10 mouse cellular contexts compared by ENCODE assay signal in genomic region chr3:104616155-104616554, GRCm38 (mm10). TPM values are rescaled to one million over a fixed set of nuclear protein-coding genes. Genes with fewer than 3 reads are reported as not detected.
DNase-seq lines count a peak whose midpoint lies in the region; ATAC-seq and TF ChIP-seq lines count a peak whose summit lies in the region.
"Had no signal": no experiment of that assay in that cellular context is flagged by ENCODE, and none has a peak within 500 bp of the region (broad histone marks: within the 10 kb centered on the region; RNA-seq: fewer than 3 reads in every experiment).

No protein-coding gene starts in this region.

- ATAC-seq in heart, embryonic 13.5 days (ENCODE audit: extremely low read depth, insufficient number of reproducible peaks, low FRiP score, low TSS enrichment), result no peak
- no peak for ATAC-seq in embryonic facial prominence, embryonic 15.5 days (ENCODE audit: insufficient number of reproducible peaks, low FRiP score, low TSS enrichment, low read depth)
- ATAC-seq in liver, postnatal 0 days, result no peak

- H3K27me3 ChIP-seq in heart, embryonic 13.5 days (replicated peaks), result no peaks in the 10 kb centered on the region
- no peaks in the 10 kb centered on the region for H3K27me3 ChIP-seq in embryonic facial prominence, embryonic 15.5 days
- no peaks in the 10 kb centered on the region for H3K27me3 ChIP-seq in myocyte (ENCODE audit: control insufficient read depth, insufficient read depth, insufficient read length)
- H3K27me3 ChIP-seq in liver, postnatal 0 days (ENCODE audit: insufficient read depth, low read length), result no peaks in the 10 kb centered on the region
- H3K27me3 ChIP-seq: limb, embryonic 13.5 days had no signal

- intact Hi-C loops in heart, postnatal 14 days (cut with DNase I), result no loop called here

- no peaks in the 10 kb centered on the region for H3K36me3 ChIP-seq in heart, embryonic 13.5 days
- H3K36me3 ChIP-seq in embryonic facial prominence, embryonic 15.5 days, result no peaks in the 10 kb centered on the region
- H3K36me3 ChIP-seq in myocyte (ENCODE audit: control insufficient read depth, insufficient read depth), result no peaks in the 10 kb centered on the region
- no peaks in the 10 kb centered on the region for H3K36me3 ChIP-seq in liver, postnatal 0 days (replicated peaks; ENCODE audit: insufficient read depth, low read length)
- H3K36me3 ChIP-seq: G1E; limb, embryonic 13.5 days had no signal

- peaks cover 27% of the 10 kb centered on the region for H3K4me1 ChIP-seq in heart, embryonic 13.5 days
- H3K4me1 ChIP-seq in embryonic facial prominence, embryonic 15.5 days, result 0 out of 2 replicates have a peak, but pooled peaks cover 10% of the 10 kb centered on the region
- 0 out of 2 replicates have a peak, but pooled peaks cover 6% of the 10 kb centered on the region for H3K4me1 ChIP-seq in liver, postnatal 0 days (ENCODE audit: insufficient read depth)

- peak overlapping the region; percentile 26; the same call in 1 of the 2 replicates for H3K9ac ChIP-seq in heart, embryonic 13.5 days
- no peak overlapping the region for H3K9ac ChIP-seq in embryonic facial prominence, embryonic 15.5 days
- H3K9ac ChIP-seq in liver, postnatal 0 days (replicated peaks), result no peak overlapping the region
- H3K9ac ChIP-seq: limb, embryonic 13.5 days had no signal

- no peak overlapping the region for H3K4me3 ChIP-seq in heart, embryonic 13.5 days
- H3K4me3 ChIP-seq in embryonic facial prominence, embryonic 15.5 days (replicated peaks), result no peak overlapping the region
- no peak overlapping the region for H3K4me3 ChIP-seq in myocyte
- H3K4me3 ChIP-seq in liver, postnatal 0 days (ENCODE audit: low read depth, low read length), result no peak overlapping the region
- H3K4me3 ChIP-seq: limb, embryonic 13.5 days had no signal

- peak; percentile 49 for TF ChIP-seq POLR2A in myocyte (IDR thresholded peaks at IDR 0.05; ENCODE audit: insufficient read length, low read depth)

- no peak overlapping the region for H3K4me2 ChIP-seq in heart, embryonic 13.5 days
- H3K4me2 ChIP-seq in embryonic facial prominence, embryonic 15.5 days (replicated peaks), result 0 out of 2 replicates have a peak overlapping the region, but pooled peaks have one; percentile 8
- peak overlapping the region; percentile 74 for H3K4me2 ChIP-seq in myocyte (ENCODE audit: low read depth)
- no peak overlapping the region for H3K4me2 ChIP-seq in liver, postnatal 0 days (ENCODE audit: low read depth, low read length)
- H3K4me2 ChIP-seq: limb, embryonic 13.5 days had no signal

- no peak for TF ChIP-seq EP300 in liver, postnatal 0 days (IDR thresholded peaks at IDR 0.05; ENCODE audit: low read depth)

- 51% methylated on average over 8 of the region's 8 CpGs for WGBS in heart, embryonic 13.5 days
- 18% methylated on average over 8 of the region's 8 CpGs for WGBS in embryonic facial prominence, embryonic 15.5 days
- WGBS in liver, postnatal 0 days (ENCODE audit: insufficient replicate concordance), result 61% methylated on average over 8 of the region's 8 CpGs

- no peaks in the 10 kb centered on the region for H3K79me2 ChIP-seq in myocyte (ENCODE audit: control insufficient read depth, insufficient read depth)

- no peak overlapping the region for H3K27ac ChIP-seq in heart, embryonic 13.5 days (replicated peaks)
- H3K27ac ChIP-seq in embryonic facial prominence, embryonic 15.5 days (replicated peaks), result no peak overlapping the region
- H3K27ac ChIP-seq in liver, postnatal 0 days (ENCODE audit: low read depth), result no peak overlapping the region
- H3K27ac ChIP-seq: limb, embryonic 13.5 days had no signal

- no peaks in the 10 kb centered on the region for H3K9me3 ChIP-seq in heart, embryonic 13.5 days
- no peaks in the 10 kb centered on the region for H3K9me3 ChIP-seq in embryonic facial prominence, embryonic 15.5 days (replicated peaks)
- H3K9me3 ChIP-seq in liver, postnatal 0 days (ENCODE audit: low read length), result no peaks in the 10 kb centered on the region
- H3K9me3 ChIP-seq: G1E; limb, embryonic 13.5 days had no signal

- H3ac ChIP-seq in myocyte (ENCODE audit: control insufficient read depth, insufficient read length), result no peak overlapping the region

- TF ChIP-seq CTCF in liver, postnatal 0 days (IDR thresholded peaks at IDR 0.05; ENCODE audit: low read depth), result no peak

- no peak for DNase-seq in heart, postnatal 14 days
- peak; percentile 80 for DNase-seq in CD4-positive helper T cell, adult 2 months (ENCODE audit: low read depth, low spot score)
- no peak for DNase-seq in liver, postnatal 0 days
- DNase-seq in embryo, embryonic 10 days (ENCODE audit: low spot score), result no peak
- DNase-seq in kidney, adult 8-10 months, result no peak

TF ChIP-seq in myocyte, 11 proteins besides CTCF, POLR2A, EP300 and RAD21:
- TF ChIP-seq MYOD1 (IDR thresholded peaks at IDR 0.05; ENCODE audit: control insufficient read depth in 1 of 3, insufficient read length in 2 of 3, low read depth in 2 of 3) (peak in 1 of 3 experiments; percentile 11), SRF (IDR thresholded peaks at IDR 0.05; ENCODE audit: control insufficient read depth, insufficient read length, low read depth) (no peak), TCF12 (IDR thresholded peaks at IDR 0.05; ENCODE audit: insufficient read depth, poor library complexity, severe bottlenecking) (no peak), CEBPB (IDR thresholded peaks at IDR 0.05; ENCODE audit: insufficient read depth, poor library complexity, severe bottlenecking) (peak; percentile 64; the same call in 1 of the 2 replicates), MAX (IDR thresholded peaks at IDR 0.05; ENCODE audit: low read depth) (no peak), MYOG (IDR thresholded peaks at IDR 0.05; ENCODE audit: control insufficient read depth in 1 of 3, insufficient read depth in 1 of 3, insufficient read length in 2 of 3, low read depth in 2 of 3) (no peak), E2F4 (IDR thresholded peaks at IDR 0.05; ENCODE audit: insufficient read depth) (no peak), USF1 (IDR thresholded peaks at IDR 0.05; ENCODE audit: low read depth) (peak; percentile 54), REST (IDR thresholded peaks at IDR 0.05; ENCODE audit: insufficient read depth, insufficient read length) (no peak), POLR2AphosphoS2 (IDR thresholded peaks at IDR 0.05; ENCODE audit: insufficient read length, low read depth) (peak; percentile 48), TCF3 (IDR thresholded peaks at IDR 0.05; ENCODE audit: insufficient read length, low read depth) (no peak)

RNA-seq across cellular contexts. Expression of gene Slc16a1, which starts 22.3 kb away (rescaled TPM):
- 65.4 and 70.4 TPM in 2 replicates for polyA plus RNA-seq in heart, embryonic 13.5 days (2015; fragmentation: Nextera tagmentation; extraction: Ambion mirVana)
- total RNA-seq in heart, postnatal 14 days (2021), result 100 to 1,000 TPM; 153 to 157 TPM
- 29.3 and 31.0 TPM in 2 replicates for polyA plus RNA-seq in embryonic facial prominence, embryonic 15.5 days (2015; fragmentation: Nextera tagmentation; extraction: Ambion mirVana)
- polyA plus RNA-seq in myocyte (2012; fragmentation: generic; extraction: Trizol), result 24.7 TPM
- 62.7 and 69.6 TPM in 2 replicates for polyA plus RNA-seq in liver, postnatal 0 days (2015; fragmentation: Nextera tagmentation; extraction: Ambion mirVana)

Comparison
In these comparisons a context has a peak if more than half of its experiments do, and no peak if none do; other contexts are left out.
1. H3K4me2 ChIP-seq: peak in embryonic facial prominence, embryonic 15.5 days (single experiment) and myocyte (single experiment); none in heart, embryonic 13.5 days (single experiment) and liver, postnatal 0 days (single experiment).